Mouse (Mus musculus) layer of hippocampus, postnatal 14 days (tissue): ENCODE data around the gene Fam71d. TPM values are rescaled to one million over a fixed set of nuclear protein-coding genes. Genes with fewer than 3 reads are reported as not detected.

Experiments used
- DNase-seq, 2 experiments: peaks; one replicate each; pipeline ENCODE4 v3.0.0; 2021 to 2022; ENCODE audit warnings: low spot score in 2 of 2, mixed read lengths in 1 of 2
- total RNA-seq, 2 experiments: library from RNA; stranded (reverse); gene quantifications; 2 replicates each; pipeline ENCODE4 v1.2.3; 2021

Fam71d gene
- total RNA-seq, 2 experiments from 2014 or later, result 1.4 to 1.6 TPM

DNA sequence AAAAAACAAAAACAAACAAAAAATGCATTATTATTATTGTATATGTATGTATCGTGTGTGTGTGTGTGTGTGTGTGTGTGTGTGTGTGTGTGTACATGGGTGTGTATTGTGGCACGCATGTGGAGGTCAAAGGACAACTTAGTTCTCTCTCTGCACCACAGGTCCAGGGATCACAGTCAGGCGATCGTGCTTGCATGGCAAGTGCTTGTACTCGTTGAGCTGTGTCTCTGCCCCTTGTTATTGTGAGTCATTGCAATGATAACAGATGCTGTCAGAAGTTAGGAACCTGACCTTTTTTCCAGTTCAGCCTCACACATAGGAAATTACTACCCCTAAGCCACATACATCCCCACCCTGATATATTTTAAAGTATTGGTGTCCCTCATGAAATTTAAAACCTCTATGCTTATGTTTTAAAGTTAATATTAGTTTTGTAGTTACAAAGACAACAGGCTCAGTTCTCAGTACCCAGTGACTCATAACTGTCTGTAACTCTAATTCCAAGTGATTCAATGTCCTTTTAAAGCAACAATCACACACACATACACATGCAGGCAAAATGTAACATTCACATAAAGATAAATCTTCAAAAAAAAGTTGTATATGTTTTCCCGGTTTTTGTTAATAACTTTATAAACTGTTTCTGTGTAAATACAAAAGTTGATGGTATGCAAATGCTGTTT is 77.8 kb downstream of the Fam71d start:
- DNase-seq, result no peak

DNA sequence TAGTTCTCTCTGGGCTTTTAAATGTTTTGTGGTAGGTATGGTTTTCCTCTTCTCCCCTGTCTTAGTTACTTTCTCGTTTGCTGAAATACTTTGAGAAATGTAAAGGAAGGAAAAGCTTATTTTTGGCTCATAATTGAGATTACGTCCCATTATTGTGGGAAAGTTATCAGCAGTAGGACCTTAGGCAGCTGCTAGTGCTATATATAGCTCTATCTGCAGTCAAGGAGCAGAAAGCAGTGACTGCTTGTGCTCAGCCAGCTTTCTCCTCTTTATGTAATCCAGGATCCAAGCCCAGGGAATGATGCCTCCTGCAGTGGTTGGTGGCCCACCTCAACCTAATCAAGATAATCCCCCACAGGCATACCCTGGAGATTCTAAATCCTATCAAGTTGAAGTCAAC is 81.9 kb downstream of the Fam71d start:
- no peak for DNase-seq

- no peak for DNase-seq
Observed at GRCm38 (mm10) chr12:78777916-78778315, 86.6 kb downstream of the Fam71d start.

DNA sequence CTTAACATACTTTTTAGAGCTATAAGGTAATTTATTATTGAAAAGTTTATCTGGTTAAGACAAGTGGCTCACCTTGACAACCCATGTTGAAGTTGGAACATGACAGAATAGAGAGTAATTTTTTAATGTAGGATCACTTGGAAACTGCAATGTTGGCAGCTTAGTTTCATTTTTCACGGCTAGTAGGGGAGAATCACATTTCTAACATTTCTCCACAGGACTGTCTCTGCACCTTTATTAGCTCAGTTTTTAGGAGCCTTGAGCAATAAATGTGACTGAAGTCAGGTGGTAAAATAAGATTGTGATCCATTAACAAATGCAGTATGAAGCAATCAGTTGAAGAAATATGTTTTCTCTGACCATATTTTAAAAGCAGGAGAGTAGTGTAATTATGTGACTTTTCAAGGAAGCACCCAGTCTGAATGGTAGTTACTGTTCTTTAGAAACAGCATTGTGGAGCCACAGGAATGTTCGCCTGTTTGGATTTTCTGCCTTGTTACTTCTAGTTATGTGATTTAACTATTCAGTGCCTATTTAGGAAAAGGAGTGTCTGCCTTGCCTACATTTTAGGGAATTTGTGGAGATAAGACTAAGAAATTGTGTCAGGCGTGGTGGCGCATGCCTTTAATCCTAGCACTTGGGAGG is 87.2 kb downstream of the Fam71d start:
- DNase-seq, result no peak

Other genes with a start within 250 kb of the Fam71d start
- gene Mpp5, start 57.4 kb downstream of the Fam71d start, total RNA-seq, result 10 to 100 TPM; 18.5 to 21.0 TPM
- gene Atp6v1d, start 170.1 kb downstream of the Fam71d start, total RNA-seq, result 100 to 1,000 TPM; 201 to 213 TPM
- 10 to 100 TPM; 59.8 to 61.6 TPM for gene Eif2s1, start 170.3 kb downstream of the Fam71d start, total RNA-seq
- gene Plek2, start 215.4 kb downstream of the Fam71d start, total RNA-seq, result under 1 TPM in 1 of 2 experiments, not detected in 1; 0.41 TPM